Mouse (Mus musculus) lung, adult 2 months (tissue): ENCODE results near the gene Il17re. TPM values are rescaled to one million over a fixed set of nuclear protein-coding genes. Genes with fewer than 3 reads are reported as not detected.

Experiments used
- DNase-seq: peaks from one replicate; pipeline ENCODE4 v3.0.0; 2022
- H3K4me1 ChIP-seq: fragments of 200-500 bp; 2 replicates; pipeline ENCODE4 v1.6.1; 2011; ENCODE audit warnings: low read length; ENCODE audit not compliant: control insufficient read depth, insufficient read depth
- H3K4me3 ChIP-seq: fragments of 200-500 bp; replicated peaks from 2 replicates; pipeline ENCODE3; 2011; ENCODE audit warnings: low read depth, mild to moderate bottlenecking, control low read depth, low read length; ENCODE audit errors: extremely low read depth
- CTCF ChIP-seq: fragments of 200-500 bp; IDR thresholded peaks from 2 replicates; pipeline ENCODE4 v1.5.1; 2011; ENCODE audit warnings: mild to moderate bottlenecking, low read length, control low read depth; ENCODE audit not compliant: insufficient read depth
- POLR2A ChIP-seq: fragments of 200-500 bp; IDR thresholded peaks from 2 replicates; pipeline ENCODE4 v1.6.1; 2011; ENCODE audit warnings: low read depth, mild to moderate bottlenecking, control low read depth, low read length, borderline replicate concordance; ENCODE audit errors: extremely low read depth
- WGBS: fragments of 180-500 bp; shearing (Covaris S2); methylation state at CpG from one replicate; pipeline ENCODE4 v1.1.7; 2018; 5-methylcytosine and 5-hydroxymethylcytosine counted together
- polyA plus RNA-seq: library from polyadenylated mRNA; depleted of rRNA; stranded (reverse); fragments of >200 nt; gene quantifications from 2 replicates; pipeline ENCODE4 v1.2.3, GENCODE M21; 2012; rRNA removed

The Il17re gene
- 57.2 and 62.4 TPM in 2 replicates for polyA plus RNA-seq

- 28% methylated on average over 10 of the region's 10 CpGs for WGBS
- no peak for TF ChIP-seq CTCF
- no peak for TF ChIP-seq POLR2A
- Histone ChIP-seq H3K4me1 (no peaks in the 10 kb centered on the region; the same call in 1 of the 2 replicates), H3K4me3 (peak within 1 kb of the TSS; percentile 51)
- DNase-seq = no peak
These were observed at the start of gene Il17re for GRCm38 (mm10) chr6:113457952-113458534. Gene Il17re (plus strand): TSS chr6:113458484.

GRCm38 (mm10) chr6:113410001-113410400, 48.3 kb upstream of the Il17re start:
- WGBS = 54% methylated on average over 1 of the region's 1 CpGs
- Histone ChIP-seq H3K4me1 (no peaks in the 10 kb centered on the region), H3K4me3 (no peak overlapping the region)
- no peak for DNase-seq
- no peak for TF ChIP-seq POLR2A
- TF ChIP-seq CTCF = no peak

GRCm38 (mm10) chr6:113416416-113416815, 41.9 kb upstream of the Il17re start:
- DNase-seq = no peak
- peaks cover 6% of the 10 kb centered on the region for H3K4me1 ChIP-seq
- 68% methylated on average over 5 of the region's 5 CpGs for WGBS
- TF ChIP-seq POLR2A (no peak), CTCF (no peak)
- no peak overlapping the region for H3K4me3 ChIP-seq

GRCm38 (mm10) chr6:113418441-113419198, 39.7 kb upstream of the Il17re start:
- peaks cover 6% of the 10 kb centered on the region for H3K4me1 ChIP-seq
- DNase-seq = no peak
- peak overlapping the region; percentile 93 for H3K4me3 ChIP-seq
- TF ChIP-seq POLR2A (no peak), CTCF (no peak)
- 10% methylated on average over 16 of the region's 16 CpGs for WGBS

GRCm38 (mm10) chr6:113419199-113419587, 39.1 kb upstream of the Il17re start, which contains the start of gene Rpusd3:
Gene Rpusd3 (minus strand): TSS chr6:113419340.
- TF ChIP-seq CTCF = no peak
- peak; percentile 90; the same call in 1 of the 2 replicates for TF ChIP-seq POLR2A
- under 1% methylated on average over 25 of the region's 25 CpGs for WGBS
- peak within 1 kb of the TSS; percentile 93 for H3K4me3 ChIP-seq

GRCm38 (mm10) chr6:113423000-113423399, 35.3 kb upstream of the Il17re start:
- WGBS = 44% methylated on average over 4 of the region's 4 CpGs
- DNase-seq = no peak
- no peak overlapping the region for H3K4me3 ChIP-seq
- TF ChIP-seq CTCF (no peak), POLR2A (no peak)
- peaks cover 6% of the 10 kb centered on the region for H3K4me1 ChIP-seq

More at GRCm38 (mm10) chr6:113419199-113419587, 39.1 kb upstream of the Il17re start, which contains the start of gene Rpusd3:
- peak; percentile 100 for DNase-seq
- peaks cover 6% of the 10 kb centered on the region for H3K4me1 ChIP-seq

GRCm38 (mm10) chr6:113424187-113424586, 34.1 kb upstream of the Il17re start:
- Histone ChIP-seq H3K4me3 (no peak overlapping the region), H3K4me1 (peaks cover 3% of the 10 kb centered on the region; the same call in 1 of the 2 replicates)
- WGBS = 85% methylated on average over 7 of the region's 7 CpGs
- TF ChIP-seq CTCF (no peak), POLR2A (no peak)
- DNase-seq = no peak

GRCm38 (mm10) chr6:113426696-113427095, 31.6 kb upstream of the Il17re start:
- 87% methylated on average over 4 of the region's 4 CpGs for WGBS
- Histone ChIP-seq H3K4me1 (no peaks in the 10 kb centered on the region), H3K4me3 (no peak overlapping the region)
- DNase-seq = no peak
- TF ChIP-seq POLR2A = no peak
- no peak for TF ChIP-seq CTCF

GRCm38 (mm10) chr6:113427397-113427796, 30.9 kb upstream of the Il17re start:
- no peak for TF ChIP-seq POLR2A
- TF ChIP-seq CTCF = peak; percentile 54
- Histone ChIP-seq H3K4me1 (no peaks in the 10 kb centered on the region), H3K4me3 (no peak overlapping the region)
- whole genome bisulfite sequencing = 52% methylated on average over 3 of the region's 3 CpGs
- no peak for DNase-seq

GRCm38 (mm10) chr6:113428006-113428405, 30.3 kb upstream of the Il17re start:
- Histone ChIP-seq H3K4me3 (no peak overlapping the region), H3K4me1 (no peaks in the 10 kb centered on the region)
- TF ChIP-seq POLR2A (no peak), CTCF (no peak)
- no peak for DNase-seq
- 84% methylated on average over 16 of the region's 16 CpGs for WGBS
